ENCODE assay signal across 1 mouse cellular context in the genomic region with DNA sequence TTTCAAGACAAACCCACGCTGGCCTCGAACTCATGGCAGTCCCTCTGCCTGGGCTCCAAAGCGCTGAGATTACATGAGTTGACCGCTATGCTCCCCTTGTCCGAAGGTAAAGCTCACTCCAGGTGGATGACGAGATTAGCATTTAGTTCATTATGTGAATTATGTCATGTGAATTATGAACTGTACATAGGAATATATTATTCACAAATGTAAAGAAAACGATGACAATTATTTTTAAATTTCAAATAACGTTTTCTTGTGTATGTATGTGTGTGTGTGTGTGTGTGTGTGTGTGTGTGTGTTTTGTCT.
TF ChIP-seq lines count a peak whose summit lies in the region.

No protein-coding gene starts in this region.

TF ChIP-seq in MEL, 35 proteins besides CTCF, POLR2A, EP300 and RAD21:
- 0 out of 2 replicates have a peak, but pooled peaks have one; percentile 3 for TF ChIP-seq ELF1 (IDR thresholded peaks at IDR 0.05; ENCODE audit: low read depth, low read length)
- TF ChIP-seq HCFC1 (IDR thresholded peaks at IDR 0.05; ENCODE audit: low read depth, low read length) = 0 out of 2 replicates have a peak, but pooled peaks have one; percentile 10
- TF ChIP-seq ETS1 (IDR thresholded peaks at IDR 0.05; ENCODE audit: low read depth, low read length) = peak; percentile 44; the same call in 1 of the 2 replicates
- TF ChIP-seq NELFE (IDR thresholded peaks at IDR 0.05; ENCODE audit: low read depth, low read length) = peak; percentile 17; the same call in 1 of the 2 replicates
- peak; percentile 63; the same call in 1 of the 2 replicates for TF ChIP-seq MXI1 (IDR thresholded peaks at IDR 0.05; ENCODE audit: low read depth, low read length)
- no peak for TF ChIP-seq USF1 (IDR thresholded peaks at IDR 0.05; ENCODE audit: low read depth, low read length)
- TF ChIP-seq KAT2A (conservative IDR thresholded peaks at IDR 0.05; ENCODE audit: low read depth, low read length) = no peak
- peak; percentile 82 for TF ChIP-seq SIN3A (IDR thresholded peaks at IDR 0.05; ENCODE audit: low read length)
- TF ChIP-seq ZMIZ1 (IDR thresholded peaks at IDR 0.05; ENCODE audit: low read depth, low read length) = 0 out of 2 replicates have a peak, but pooled peaks have one; percentile 26
